Mouse (Mus musculus) lung, embryonic 16.5 days (tissue): ENCODE measurements around the gene Dyrk1b. TPM values are rescaled to one million over a fixed set of nuclear protein-coding genes. Genes with fewer than 3 reads are reported as not detected.

Source experiments
- polyA plus RNA-seq: library from polyadenylated mRNA; unstranded; fragments of >200 nt; fragmentation: Nextera tagmentation; extraction: Ambion mirVana; gene quantifications from 2 replicates; pipeline ENCODE4 v1.2.1, GENCODE M21; 2015

Dyrk1b gene
- polyA plus RNA-seq, 1 experiment from 2014 or later = 12.3 TPM

Other genes with a start within 250 kb of the Dyrk1b start
- gene Zfp780b, start 200.3 kb upstream of the Dyrk1b start, polyA plus RNA-seq = 17.8 and 18.1 TPM in 2 replicates
- gene Zfp850, start 165.4 kb upstream of the Dyrk1b start, polyA plus RNA-seq = 4.9 and 5.1 TPM in 2 replicates
- gene Psmc4, start 129.4 kb upstream of the Dyrk1b start, polyA plus RNA-seq = 249 and 256 TPM in 2 replicates
- 1.5 and 2.4 TPM in 2 replicates for gene Fcgbp, start 108.2 kb upstream of the Dyrk1b start, polyA plus RNA-seq
- 0.06 TPM in 1 of 2 replicates, not detected in the other for gene 9530053A07Rik, start 50.0 kb upstream of the Dyrk1b start, polyA plus RNA-seq
- 69.3 and 84.5 TPM in 2 replicates for gene Fbl, start 9.8 kb upstream of the Dyrk1b start, polyA plus RNA-seq
- gene Eid2, start 88.4 kb downstream of the Dyrk1b start, polyA plus RNA-seq = 1.2 and 1.9 TPM in 2 replicates
- 7.9 and 9.6 TPM in 2 replicates for gene Eid2b, start 98.3 kb downstream of the Dyrk1b start, polyA plus RNA-seq
- gene Selenov, start 111.7 kb downstream of the Dyrk1b start, polyA plus RNA-seq = not detected in 2 replicates
- 0.20 and 0.43 TPM in 2 replicates for gene Dll3, start 122.8 kb downstream of the Dyrk1b start, polyA plus RNA-seq
- 120 and 124 TPM in 2 replicates for gene Timm50, start 132.6 kb downstream of the Dyrk1b start, polyA plus RNA-seq
- 84.4 and 91.8 TPM in 2 replicates for gene Supt5, start 159.3 kb downstream of the Dyrk1b start, polyA plus RNA-seq
- 981 and 1,007 TPM in 2 replicates for gene Rps16, start 171.2 kb downstream of the Dyrk1b start, polyA plus RNA-seq
- gene Plekhg2, start 193.1 kb downstream of the Dyrk1b start, polyA plus RNA-seq = 69.0 and 70.0 TPM in 2 replicates
- gene Zfp36, start 200.8 kb downstream of the Dyrk1b start, polyA plus RNA-seq = 23.9 and 26.8 TPM in 2 replicates
- 46.8 and 50.2 TPM in 2 replicates for gene Med29, start 213.2 kb downstream of the Dyrk1b start, polyA plus RNA-seq
- 87.6 and 89.7 TPM in 2 replicates for gene Paf1, start 213.5 kb downstream of the Dyrk1b start, polyA plus RNA-seq